Mouse (Mus musculus): ENCODE results near the gene Arl3.

GRCm38 (mm10) chr19:46608158-46608557 is 35.2 kb upstream of the Arl3 start:
- TF ChIP-seq CTCF (IDR thresholded peaks at IDR 0.05; ENCODE audit: control insufficient read depth, insufficient read depth, insufficient read length), result no peak
- no peak for TF ChIP-seq MAX (IDR thresholded peaks at IDR 0.05)
- TF ChIP-seq MYOG (IDR thresholded peaks at IDR 0.05; ENCODE audit: control insufficient read depth, extremely low read depth, insufficient read length), result no peak
- no peak for TF ChIP-seq MYOD1 (IDR thresholded peaks at IDR 0.05; ENCODE audit: control insufficient read depth, insufficient read length, low read depth)
- no peak for TF ChIP-seq USF1 (IDR thresholded peaks at IDR 0.05; ENCODE audit: low read depth)
- no peak for TF ChIP-seq CEBPB (IDR thresholded peaks at IDR 0.05; ENCODE audit: low read depth)

Measured in C2C12 (cell line).